Mouse (Mus musculus): Measurements from ENCODE around the gene Dnajb12.

Dnajb12 gene

DNA sequence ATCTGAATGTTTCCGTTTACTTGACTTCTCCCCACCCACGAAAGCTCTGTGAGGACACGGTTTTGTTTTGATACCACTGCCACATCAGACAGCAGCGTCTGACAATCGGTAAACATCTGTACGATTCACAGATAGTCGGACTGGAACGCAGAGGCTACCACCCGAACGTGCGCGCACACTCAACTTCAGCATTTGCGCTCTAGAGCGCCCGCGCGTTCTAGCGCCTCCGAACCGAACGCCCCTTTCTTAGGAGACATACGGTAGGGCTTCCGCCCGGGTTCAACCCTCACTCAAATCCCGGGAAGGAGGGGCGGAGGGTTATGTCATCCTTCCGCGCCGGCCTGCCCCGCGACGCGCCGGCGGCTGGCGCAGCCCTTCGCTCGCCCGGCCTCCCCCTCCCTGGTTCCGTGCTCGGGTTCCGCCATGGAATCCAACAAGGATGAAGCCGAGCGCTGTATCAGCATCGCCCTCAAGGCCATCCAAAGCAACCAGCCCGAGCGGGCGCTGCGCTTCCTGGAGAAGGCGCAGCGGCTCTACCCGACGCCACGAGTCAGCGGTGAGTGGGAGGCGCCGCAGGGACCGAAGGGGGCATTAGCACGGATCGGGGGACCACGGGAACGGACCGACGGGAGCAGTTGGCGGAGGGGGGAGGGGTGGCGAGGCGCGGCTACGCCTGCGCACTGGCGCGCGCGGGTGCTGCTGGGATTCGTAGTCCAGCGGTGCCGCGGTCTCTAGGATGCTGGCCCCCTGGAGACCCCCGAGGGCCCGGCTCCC, at the start of gene Dnajb12:
Gene Dnajb12 (plus strand): TSS at position 302 of the 774 bp plus-strand sequence.
- peak; percentile 95 for DNase-seq (ENCODE audit: low read depth)

DNA sequence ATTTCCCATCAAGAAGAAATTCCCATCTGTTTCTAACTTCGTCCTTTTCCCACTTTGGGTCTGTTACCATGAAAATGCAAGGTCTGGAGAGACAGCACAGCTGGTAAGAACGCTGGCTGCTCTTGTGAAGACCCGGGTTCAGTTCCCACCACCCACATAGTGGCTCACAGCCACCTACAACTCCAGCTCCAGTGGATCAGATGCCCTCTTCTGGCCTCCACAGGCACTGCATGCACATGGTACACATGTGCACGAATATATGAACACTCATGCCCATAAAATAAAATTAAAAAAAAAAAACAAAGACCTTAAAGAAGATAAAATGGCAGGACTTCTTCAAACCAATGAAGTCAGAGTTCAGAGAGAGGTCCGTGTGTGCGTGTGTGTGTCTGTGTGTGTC, 49.5 kb upstream of the Dnajb12 start:
- DNase-seq (ENCODE audit: low read depth): no peak

DNA sequence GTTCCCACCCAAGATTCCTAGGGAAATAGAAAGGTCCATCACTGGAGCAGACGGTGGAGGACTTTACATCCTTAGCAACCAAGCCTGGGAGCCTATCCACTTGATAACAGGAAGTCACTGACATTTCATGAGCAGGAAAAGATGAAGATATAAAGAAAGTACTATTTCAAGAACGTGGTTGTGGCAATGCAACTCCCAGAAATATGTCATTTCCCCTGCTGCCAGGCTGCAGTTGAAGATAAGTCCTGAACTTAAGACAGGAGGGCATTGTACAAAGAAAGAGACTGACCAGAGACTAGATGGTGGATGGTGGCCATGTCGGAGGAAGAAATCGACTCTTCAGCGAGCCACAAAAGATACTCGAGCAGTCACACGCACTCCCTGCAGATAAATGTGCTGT, 47.4 kb upstream of the Dnajb12 start:
- no peak for DNase-seq (ENCODE audit: low read depth)

DNA sequence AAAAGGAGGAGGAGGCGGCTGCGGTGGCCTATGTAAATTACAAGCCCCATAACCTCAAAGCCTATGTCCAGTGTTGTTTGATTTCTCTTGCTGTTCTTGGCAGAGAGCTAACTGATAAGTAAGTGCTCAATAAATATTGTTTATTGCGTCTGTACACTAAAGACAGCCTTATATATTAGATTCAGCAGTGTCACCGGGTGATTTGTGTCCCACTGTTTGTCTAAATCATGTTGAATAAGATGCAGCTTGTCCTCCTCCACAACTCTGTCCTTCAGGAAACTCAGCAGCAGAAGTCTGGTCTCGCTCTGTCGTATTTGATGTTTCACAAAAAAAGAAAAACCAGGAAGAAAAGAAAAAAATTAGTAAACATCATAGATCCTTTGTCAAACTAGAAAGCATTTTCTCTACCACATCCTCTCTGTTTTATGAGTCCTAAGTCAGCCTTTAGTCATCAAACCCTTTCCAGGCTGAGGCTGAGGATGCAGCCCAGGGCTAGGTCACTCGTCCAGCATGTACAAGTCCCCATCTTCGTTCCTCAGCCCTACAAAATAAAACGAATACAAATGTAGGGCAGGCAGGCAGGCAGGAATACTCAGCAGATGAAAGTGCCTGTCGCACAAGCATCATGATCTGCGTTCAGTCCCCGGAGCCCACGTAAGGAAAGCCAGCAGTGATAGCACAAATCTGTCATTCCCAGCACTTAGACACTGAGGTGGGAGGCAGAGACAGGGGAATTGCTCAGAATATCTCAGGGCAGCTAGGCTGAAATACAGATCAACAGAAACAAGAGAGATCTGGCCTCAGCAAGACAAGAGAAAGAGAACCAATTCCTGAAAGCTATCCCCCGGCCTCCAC, 43.8 kb upstream of the Dnajb12 start:
- DNase-seq (ENCODE audit: low read depth): no peak

DNA sequence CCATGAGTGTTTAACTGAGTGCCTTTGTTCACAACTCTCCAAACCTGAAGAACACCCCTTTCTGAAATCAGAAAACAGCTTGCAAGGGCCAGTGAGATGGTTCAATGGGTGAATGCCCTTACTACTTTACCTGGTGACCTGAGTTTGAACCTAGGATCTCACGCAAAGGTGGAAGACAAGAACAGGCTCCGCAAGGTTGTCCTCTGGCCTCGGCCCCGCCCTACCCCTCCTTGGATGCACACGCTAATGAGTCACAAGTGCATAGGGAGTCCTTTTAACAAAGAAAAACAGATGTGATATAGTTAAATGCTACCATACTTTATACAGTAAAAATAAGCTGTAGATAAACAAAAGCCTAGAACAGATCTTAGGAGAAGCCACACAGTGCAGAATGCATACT, 41.9 kb upstream of the Dnajb12 start:
- no peak for DNase-seq (ENCODE audit: low read depth)

DNA sequence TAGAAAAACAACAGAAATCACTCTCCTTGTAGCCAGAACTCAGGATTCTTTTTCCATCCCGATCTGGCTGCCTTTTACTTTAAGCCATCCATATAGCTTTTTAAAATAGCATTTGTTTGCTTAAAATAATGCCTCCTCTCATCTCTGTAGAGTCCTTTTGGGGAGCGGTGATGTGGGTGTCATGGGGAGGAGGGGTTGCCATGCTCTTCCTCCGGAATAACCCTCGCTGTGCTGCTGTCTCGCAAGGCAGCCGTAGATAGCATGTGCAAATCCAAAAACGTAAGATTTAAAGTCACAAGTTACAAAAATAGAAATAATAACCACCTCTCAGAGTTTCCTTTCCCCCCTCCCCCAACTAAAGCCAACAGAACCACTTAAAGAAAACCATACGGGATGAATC, 37.9 kb upstream of the Dnajb12 start:
- DNase-seq (ENCODE audit: low read depth): no peak

DNA sequence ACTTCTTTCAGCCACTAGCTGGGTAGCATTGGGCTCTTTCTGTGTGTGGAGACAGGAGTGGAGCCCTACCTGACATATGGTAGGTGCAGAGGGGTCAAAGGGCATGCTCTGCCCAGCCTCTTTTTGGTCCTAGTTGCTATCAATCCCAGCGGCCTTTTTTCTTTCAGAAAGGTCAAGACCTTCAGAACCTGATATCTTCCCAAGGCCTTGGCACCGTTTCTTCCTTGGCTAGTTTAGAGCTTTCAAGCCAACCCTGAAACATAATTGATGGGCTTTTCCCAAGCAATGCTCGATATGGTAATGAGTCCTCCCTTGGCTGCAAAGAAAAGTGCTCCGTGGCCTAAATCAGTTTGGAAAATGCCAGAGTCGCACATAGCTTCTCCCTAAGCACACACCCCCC, 36.2 kb upstream of the Dnajb12 start:
- DNase-seq (ENCODE audit: low read depth): no peak

DNA sequence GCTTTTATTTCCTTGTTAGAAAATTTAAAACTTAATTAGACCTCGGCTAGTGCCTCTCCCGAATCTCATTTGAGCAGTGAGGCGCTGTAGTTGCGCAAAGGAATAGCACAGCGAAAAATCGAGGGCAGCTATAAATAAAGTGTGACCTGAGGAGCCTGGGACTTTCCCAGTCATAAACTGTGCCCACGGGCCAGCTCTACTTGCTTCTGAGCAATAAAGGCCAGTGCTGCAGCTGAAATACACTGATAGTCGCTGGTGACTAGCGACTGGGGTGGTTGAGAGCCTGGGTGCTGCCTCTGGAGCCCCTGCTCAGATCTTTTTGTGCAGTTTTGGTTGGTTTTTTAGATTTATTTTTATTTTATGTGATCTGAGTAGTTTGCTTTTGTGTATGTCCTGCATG, 34.7 kb upstream of the Dnajb12 start:
- DNase-seq (ENCODE audit: low read depth): no peak

DNA sequence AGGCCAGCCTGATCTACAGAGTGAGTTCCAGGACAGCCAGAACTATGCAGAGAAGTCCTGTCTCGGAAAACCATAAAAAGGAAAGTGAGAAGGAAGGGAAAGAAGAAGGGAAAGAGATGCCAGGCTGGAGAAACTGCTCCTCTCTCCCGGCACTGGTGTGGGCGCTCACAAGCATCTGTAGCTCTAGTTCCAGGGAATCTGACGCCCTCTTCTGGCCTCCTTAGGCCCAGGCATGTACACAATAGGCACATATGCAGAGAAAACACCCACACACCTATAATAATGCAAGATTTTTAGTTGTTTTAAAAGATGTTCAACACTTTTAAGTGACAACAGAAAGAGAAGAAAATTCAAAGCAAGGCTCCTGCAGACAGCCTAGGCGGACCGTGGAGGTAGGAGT, 32.9 kb upstream of the Dnajb12 start:
- no peak for DNase-seq (ENCODE audit: low read depth)

DNA sequence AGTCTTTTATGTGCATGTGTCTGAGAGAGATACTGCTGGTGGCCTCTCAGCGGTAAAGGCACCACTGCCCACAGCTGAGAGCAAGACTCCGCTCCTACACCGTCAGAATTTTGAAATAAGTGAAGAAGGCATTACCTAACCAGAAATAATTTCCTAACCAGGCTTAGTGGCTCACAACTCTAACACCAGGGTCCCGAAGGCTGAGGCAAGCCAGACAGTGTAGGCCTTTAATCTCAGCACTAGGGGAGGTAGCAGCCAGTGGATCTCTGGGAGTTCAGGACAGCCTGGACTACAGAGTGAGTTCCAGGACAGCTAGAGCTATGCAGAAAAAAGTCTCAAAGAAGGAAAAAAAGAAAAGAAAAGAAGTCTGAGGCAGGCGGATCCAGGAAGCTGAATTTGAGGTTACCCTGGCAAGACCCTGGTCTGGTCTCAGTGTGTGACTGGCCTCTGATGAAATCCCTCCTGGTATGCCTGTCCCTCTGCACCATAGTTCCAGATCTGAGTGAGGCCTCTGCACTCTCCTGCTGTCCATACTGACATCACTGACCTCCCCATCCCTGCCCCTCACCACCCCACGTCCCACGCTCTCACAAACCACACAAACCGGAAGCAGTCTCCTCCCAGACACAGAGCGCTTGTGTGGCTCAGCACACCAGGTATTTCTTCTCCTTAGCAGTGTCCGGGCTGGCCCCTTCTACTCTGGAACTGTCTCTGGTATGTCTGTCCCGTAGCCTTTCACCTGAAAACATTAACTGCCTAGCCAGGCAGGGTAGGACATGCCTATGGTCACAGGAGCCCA, 31.1 kb upstream of the Dnajb12 start:
- no peak for DNase-seq (ENCODE audit: low read depth)

DNA sequence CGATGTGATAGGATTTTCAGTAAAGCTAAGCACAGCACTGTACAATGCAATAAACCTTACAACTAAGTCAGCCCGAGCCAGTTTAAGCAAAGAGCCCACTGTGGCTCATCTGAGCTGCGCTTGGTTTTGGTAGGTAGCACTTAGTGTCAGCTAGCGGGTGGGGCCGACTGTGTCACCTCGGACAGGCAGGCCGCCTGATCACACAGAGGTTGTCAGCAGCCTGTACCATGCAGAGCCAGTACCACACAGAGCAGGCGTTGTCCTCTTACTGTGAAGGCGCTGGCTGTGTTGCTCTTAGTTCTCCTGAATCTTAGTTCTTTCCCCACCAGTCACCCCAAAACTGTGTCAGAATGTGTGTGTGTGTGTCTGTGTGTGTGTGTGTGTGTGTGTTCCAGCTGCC, 30.4 kb upstream of the Dnajb12 start:
- no peak for DNase-seq (ENCODE audit: low read depth)

DNA sequence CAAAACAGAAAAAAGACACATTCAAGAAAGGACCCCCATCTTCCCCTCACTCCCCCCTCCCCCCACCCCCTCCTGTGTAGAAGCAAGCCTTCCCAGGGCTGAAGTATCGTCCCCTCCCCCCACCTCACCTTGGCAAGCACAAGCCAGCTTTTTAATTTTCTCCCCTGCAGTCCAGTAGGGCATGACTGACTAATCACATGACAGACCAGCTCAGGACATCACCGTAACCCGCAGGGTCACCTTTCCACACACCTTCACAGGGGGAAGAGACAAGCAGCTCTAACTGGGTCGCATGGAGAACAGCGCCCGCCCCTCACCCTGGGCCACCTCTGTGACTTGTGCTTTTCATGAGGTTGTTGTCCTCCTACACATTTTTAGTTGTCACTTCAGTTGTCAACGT, 30.0 kb upstream of the Dnajb12 start:
- no peak for DNase-seq (ENCODE audit: low read depth)

DNA sequence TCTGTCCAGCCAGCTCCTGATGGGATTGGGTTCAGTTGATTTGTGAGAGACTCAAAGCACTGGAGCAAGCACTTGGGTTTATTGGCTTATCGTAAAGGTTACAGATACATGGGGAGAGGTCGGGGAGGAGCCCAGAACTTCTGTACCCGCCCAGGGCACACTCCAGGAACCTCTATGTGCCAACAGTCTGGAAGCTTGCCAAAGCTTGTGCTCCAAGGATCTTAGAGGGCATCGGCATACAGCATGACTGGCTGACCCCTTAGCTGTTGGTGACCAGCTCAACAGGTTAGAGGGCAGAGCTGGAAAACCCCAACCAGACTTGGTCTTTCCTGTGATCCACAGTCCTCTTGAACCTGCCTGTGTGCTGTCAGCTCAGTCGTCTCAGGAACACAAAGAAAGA, 22.2 kb upstream of the Dnajb12 start:
- DNase-seq (ENCODE audit: low read depth): no peak

DNA sequence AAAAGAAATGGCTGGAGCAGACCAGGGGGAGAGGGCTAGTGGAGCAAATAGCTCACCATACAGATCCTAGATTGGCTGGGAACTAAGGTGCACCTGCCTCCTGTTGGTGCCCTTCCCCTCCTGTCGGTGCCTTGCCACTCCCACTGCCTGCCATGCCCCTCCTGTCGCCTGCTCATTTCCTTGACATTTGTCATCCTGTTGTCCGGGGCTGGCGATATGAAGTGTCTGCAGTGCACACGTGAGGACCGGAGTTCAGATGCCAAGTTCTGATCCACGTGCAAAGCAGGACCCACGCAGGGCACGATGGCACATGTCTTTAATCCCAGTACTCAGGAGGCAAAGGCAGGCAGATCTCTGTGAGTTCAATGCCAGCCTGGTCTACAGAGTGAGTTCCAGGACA, 18.7 kb upstream of the Dnajb12 start:
- no peak for DNase-seq (ENCODE audit: low read depth)

DNA sequence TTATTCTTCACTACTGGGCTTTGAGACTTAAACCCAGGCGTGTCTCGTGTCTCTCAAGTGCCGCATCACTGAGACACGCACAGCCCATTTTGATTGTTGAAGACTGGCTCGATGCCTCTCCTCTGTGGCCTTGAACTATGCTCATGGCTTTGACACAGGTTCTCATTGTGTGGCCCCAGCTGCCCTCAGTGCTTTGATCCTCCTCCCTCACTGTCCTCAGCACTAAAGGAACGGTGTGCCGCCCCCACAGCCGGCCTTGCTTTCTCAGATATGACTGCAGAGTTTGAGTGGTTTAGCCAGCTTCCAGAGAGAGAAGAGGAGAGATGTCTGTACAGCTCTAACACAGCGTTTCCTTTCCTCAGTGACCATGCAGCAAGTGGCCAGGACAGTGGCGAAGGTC, 18.2 kb upstream of the Dnajb12 start:
- DNase-seq (ENCODE audit: low read depth): no peak

DNA sequence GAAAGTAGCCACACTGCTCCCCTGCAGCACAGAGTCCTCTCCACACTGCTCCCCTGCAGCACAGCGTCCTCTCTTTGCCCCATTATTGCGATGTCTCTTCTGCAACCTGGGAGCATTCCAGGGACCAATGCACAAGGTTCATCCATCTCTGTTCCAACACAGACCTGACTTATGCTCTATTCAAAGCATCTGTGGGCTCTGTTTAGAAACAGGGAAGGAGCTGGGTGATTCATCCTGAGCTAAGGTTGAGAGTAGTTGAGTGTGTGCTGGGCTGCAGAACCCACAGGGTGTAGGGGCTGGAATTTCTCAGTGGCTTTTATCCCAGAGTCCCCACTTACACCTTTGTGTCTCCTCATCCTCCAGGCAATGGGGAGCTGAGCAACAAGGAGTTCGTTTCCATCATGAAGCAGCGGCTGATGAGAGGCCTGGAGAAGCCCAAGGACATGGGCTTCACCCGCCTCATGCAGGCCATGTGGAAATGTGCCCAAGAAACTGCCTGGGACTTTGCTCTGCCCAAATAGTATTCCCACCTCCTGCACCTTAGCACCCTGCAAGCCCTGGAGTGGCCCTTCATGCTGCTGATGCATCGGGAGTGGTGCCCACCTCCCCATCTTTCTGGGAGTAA, 16.4 kb upstream of the Dnajb12 start:
- no peak for DNase-seq (ENCODE audit: low read depth)

DNA sequence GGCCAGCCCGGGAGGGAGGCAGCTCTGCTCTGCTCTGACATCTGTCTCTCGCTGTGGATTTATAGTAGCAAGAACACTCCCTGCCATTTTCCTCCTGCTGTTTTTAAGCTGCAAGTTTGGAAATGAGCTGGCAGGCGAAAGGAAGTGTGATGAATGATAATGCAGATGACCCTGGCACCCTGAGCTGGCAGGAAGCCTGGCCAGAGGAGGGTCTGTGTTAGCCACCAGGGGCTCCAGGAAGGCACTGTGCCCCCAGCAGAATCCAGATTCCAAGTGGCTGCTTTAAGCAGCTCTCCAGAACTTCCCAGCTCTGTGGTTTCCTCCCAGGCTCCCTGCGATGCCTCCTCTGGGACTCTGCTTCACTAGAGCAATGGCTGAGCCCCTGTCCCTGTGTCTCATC, 15.7 kb upstream of the Dnajb12 start:
- DNase-seq (ENCODE audit: low read depth): no peak

DNA sequence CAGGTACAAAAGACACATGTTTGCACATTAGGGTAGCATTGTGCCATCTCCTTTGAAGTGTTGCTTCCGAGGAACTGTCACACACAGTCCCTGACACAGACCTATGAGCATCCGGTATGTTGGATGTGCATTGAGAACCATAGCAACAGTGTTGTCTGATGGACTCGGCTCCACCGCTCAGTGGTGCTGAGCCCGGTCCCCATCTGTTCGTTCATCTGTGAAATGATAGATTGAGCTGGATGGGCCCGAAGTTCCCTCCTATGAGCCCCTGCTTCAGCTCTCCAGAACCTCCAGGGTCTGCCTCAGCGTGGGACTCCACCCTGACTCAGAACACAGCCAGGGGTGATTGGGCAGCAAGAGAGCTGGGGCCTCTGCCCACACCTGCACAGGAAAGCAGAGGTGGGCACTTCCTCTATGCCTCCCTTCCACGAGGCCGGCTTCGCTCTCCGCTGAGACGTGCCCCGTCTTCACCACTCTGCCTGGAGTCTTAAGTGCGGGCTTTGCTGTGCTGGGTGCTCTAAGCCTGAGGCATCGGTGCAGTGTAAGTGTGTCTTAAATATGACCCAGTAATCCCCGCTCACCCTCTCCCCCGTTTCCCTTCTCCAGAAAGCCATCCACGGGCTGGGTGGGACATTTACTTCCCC, 15.0 kb upstream of the Dnajb12 start:
- peak; percentile 57 for DNase-seq (ENCODE audit: low read depth)

DNA sequence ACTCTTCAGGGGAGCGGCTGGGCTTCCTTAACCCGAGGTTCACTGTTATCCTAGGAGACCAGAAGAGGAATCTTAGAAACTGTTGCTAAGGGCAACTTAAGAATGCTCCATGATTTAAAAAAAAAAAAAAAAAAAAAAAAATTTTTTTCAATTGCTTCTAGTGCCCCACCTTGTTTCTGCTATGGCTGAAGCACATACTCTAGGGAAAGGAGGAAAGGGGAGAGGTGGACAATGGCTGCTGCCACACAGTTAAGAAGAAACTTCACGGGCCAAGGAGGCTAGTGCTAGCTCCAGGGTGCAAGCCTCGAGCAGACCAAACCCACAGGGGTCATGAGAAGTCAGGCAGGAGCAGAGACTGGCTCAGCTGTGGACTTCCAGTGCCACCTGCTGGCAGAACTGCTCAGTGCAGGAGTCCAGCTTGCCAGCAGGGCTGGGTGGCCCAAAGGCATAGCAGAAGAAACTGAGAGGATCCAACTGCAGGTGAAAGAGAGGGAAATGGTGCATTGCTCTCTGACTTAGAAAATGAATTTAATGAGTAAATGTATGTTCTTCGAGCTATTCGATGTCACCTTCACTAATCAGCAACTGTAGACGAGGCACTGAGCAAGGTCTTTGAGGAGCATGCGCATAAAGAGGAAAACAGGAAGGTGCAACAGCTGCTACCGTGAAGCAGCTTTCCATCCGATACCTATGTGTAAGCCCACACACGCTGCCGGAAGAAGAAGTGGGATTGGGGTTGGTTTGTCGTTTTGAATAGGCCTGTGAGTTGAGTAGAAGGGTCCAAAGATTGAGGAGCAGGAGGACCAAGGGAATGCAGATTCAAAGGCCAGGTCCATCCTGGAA, 14.3 kb upstream of the Dnajb12 start:
- DNase-seq (ENCODE audit: low read depth): peak; percentile 95

DNA sequence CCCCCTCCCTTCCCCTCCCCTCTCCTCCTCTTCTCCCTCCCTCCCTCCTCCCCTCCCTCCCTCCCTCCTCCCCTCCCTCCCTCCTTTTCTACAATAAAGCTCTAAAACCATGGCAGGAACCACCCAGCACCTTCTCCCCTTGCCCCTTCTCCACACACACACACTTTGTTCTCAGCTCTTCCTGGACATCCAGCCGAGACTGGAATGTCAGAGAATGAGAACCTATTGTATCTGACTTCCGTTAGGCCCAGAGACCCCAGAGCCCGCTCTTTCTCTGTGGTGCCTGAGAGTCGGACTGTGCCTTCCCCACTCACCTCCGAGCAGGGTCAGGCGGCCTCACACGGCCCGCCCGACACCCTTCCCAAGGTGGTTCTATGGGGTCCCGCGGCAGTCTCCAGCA, 11.1 kb upstream of the Dnajb12 start:
- DNase-seq (ENCODE audit: low read depth): no peak

DNA sequence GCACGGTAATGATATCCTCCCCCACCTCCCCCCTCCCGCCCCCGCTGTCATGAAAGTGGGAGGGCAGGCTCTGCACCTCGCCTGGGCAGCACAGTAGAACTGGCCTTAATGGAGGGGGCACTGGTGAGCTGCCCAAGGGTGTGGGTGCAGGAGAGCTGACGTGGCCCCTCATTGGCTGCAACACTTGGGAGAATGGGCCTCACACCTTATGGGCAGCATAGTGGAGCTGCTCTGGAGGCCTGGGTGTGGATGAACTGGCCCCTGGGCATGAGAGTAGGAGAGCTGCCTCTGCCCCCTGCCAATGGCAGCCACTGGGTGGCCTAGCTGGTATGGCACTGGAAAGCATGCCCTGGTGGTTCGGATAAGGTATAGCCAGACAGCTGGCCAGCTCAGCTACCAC, 9.3 kb upstream of the Dnajb12 start:
- DNase-seq (ENCODE audit: low read depth): no peak

Data from naive thymus-derived CD4-positive, alpha-beta T cell, adult 2 months (primary cell).